Mouse (Mus musculus): Measurements from ENCODE around the gene Swap70.

The Swap70 gene

GRCm38 (mm10) chr7:110305486-110305885 is 84.0 kb downstream of the Swap70 start:
- no peak for DNase-seq (ENCODE audit: low read depth, low spot score)

GRCm38 (mm10) chr7:110306281-110306680 is 84.8 kb downstream of the Swap70 start:
- no peak for DNase-seq (ENCODE audit: low read depth, low spot score)

GRCm38 (mm10) chr7:110307741-110308140 is 86.2 kb downstream of the Swap70 start:
- no peak for DNase-seq (ENCODE audit: low read depth, low spot score)

GRCm38 (mm10) chr7:110309246-110309645 is 87.7 kb downstream of the Swap70 start:
- no peak for DNase-seq (ENCODE audit: low read depth, low spot score)

- peak; percentile 16 for DNase-seq (ENCODE audit: low read depth, low spot score)
Measured at GRCm38 (mm10) chr7:110313392-110314055, 92.0 kb downstream of the Swap70 start.

GRCm38 (mm10) chr7:110314401-110314890 is 92.9 kb downstream of the Swap70 start:
- DNase-seq (ENCODE audit: low read depth, low spot score), result no peak

GRCm38 (mm10) chr7:110315352-110315751 is 93.8 kb downstream of the Swap70 start:
- no peak for DNase-seq (ENCODE audit: low read depth, low spot score)

- DNase-seq (ENCODE audit: low read depth, low spot score), result no peak
Measured at GRCm38 (mm10) chr7:110317412-110317811, 95.9 kb downstream of the Swap70 start.

GRCm38 (mm10) chr7:110318971-110319519 is 97.5 kb downstream of the Swap70 start:
- DNase-seq (ENCODE audit: low read depth, low spot score), result no peak

GRCm38 (mm10) chr7:110321106-110321505 is 99.6 kb downstream of the Swap70 start:
- DNase-seq (ENCODE audit: low read depth, low spot score), result no peak

- DNase-seq (ENCODE audit: low read depth, low spot score), result no peak
Measured at GRCm38 (mm10) chr7:110324852-110325251, 103.3 kb downstream of the Swap70 start.

GRCm38 (mm10) chr7:110325381-110326110 is 104.0 kb downstream of the Swap70 start:
- no peak for DNase-seq (ENCODE audit: low read depth, low spot score)
